Mouse (Mus musculus): ENCODE measurements around the gene Usp32.

DNA sequence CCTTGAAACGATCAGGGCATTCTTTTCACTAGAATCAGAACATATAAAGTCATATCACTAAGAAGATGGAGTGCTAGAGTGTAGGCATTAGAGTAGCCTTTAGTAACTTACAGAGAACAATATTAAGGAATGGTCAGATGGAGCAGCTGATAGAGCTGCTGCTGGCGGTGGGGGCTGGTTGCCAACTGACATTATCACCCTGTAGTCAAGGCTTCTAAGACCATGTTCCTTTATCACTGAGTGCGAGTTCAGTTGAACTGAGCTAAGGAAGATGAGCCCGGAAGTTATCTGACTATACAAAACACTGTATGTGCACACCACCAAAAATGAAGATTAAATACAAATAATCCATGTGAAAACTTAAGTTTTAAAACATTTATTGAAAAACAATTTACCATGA is 49.1 kb upstream of the Usp32 start:
- TF ChIP-seq EP300 (IDR thresholded peaks at IDR 0.05; ENCODE audit: low read depth) (no peak), CTCF (IDR thresholded peaks at IDR 0.05; ENCODE audit: low read depth) (no peak)

All from heart, postnatal 0 days (tissue).